Mouse (Mus musculus): ENCODE data around the gene Gnai3. TPM values are rescaled to one million over a fixed set of nuclear protein-coding genes. Genes with fewer than 3 reads are reported as not detected.

The Gnai3 gene
- polyA plus RNA-seq, 1 experiment: 14.8 TPM

DNA sequence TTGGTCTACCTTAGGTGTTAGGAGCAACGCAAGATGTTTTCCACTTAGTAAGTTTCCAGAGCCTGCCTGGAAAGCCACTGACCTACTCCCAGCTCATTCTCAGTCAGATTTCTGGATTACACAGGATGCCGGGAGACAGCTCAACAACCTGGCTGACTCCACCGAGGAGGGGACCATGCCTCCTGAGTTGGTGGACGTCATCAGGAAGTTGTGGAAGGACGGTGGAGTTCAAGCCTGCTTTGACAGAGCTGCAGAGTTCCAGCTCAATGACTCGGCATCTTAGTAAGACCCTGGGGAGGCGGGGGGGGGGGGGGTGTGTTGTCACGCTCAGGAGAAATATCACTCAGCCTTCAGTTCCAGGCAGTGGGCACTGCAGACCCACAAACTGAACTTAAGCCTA lies 49.7 kb downstream of the Gnai3 start:
- H3K4me1 ChIP-seq (ENCODE audit: control insufficient read depth, insufficient read depth, insufficient read length, low read length): no peaks in the 10 kb centered on the region
- H3K27me3 ChIP-seq (ENCODE audit: control insufficient read depth, insufficient read depth, low read length): no peaks in the 10 kb centered on the region
- TF ChIP-seq CTCF (IDR thresholded peaks at IDR 0.05; ENCODE audit: extremely low read depth, insufficient read length, insufficient replicate concordance, low read depth, low read length) (no peak), POLR2A (IDR thresholded peaks at IDR 0.05; ENCODE audit: low read depth, low read length) (no peak)
- no peak overlapping the region for H3K4me3 ChIP-seq (ENCODE audit: low read depth, low read length)
- H3K36me3 ChIP-seq (ENCODE audit: control insufficient read depth, insufficient read depth, low read length): no peaks in the 10 kb centered on the region
- H3K27ac ChIP-seq (ENCODE audit: insufficient read depth, low read depth, low read length): no peak overlapping the region
- 74% methylated on average over 8 of the region's 8 CpGs for WGBS

DNA sequence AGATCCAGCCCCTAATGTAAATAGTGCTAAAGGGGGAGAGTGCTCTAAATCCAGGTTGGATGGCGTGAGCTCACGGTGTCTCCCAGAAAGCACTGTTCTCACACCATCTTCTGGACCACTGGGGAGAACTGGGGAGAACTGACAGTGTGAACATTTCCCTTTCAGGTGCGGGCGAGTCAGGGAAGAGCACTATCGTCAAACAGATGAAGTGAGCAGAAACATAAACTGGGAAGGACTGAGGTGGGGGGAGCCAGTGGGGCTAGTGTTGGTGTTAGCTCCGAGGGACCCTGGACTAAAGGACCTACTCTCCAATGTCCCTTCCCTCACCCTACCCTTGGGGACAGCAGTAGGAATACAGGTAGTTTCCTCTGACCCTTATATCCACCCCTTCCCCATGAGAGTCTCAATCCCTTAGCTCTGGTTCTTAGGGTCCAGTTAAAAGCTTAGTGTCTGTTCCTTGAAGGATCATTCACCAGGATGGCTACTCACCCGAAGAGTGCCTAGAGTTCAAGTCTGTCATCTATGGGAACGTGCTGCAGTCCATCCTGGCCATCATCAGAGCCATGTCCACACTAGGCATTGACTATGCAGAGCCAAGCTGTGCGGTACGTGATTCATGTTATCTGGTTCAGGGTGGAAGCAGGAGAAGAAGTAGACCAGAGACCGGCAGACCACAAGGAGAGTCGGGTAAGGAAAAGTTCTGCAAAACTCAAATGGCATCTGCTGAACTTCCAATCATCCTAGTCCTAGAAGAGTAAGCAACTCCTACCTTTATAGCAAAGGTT lies 50.8 kb downstream of the Gnai3 start:
- 95% methylated on average over 12 of the region's 12 CpGs for WGBS
- no peaks in the 10 kb centered on the region for H3K36me3 ChIP-seq (ENCODE audit: control insufficient read depth, insufficient read depth, low read length)
- TF ChIP-seq CTCF (IDR thresholded peaks at IDR 0.05; ENCODE audit: extremely low read depth, insufficient read length, insufficient replicate concordance, low read depth, low read length) (no peak), POLR2A (IDR thresholded peaks at IDR 0.05; ENCODE audit: low read depth, low read length) (no peak)
- H3K27me3 ChIP-seq (ENCODE audit: control insufficient read depth, insufficient read depth, low read length): no peaks in the 10 kb centered on the region
- no peaks in the 10 kb centered on the region for H3K4me1 ChIP-seq (ENCODE audit: control insufficient read depth, insufficient read depth, insufficient read length, low read length)
- no peak overlapping the region for H3K27ac ChIP-seq (ENCODE audit: insufficient read depth, low read depth, low read length)
- H3K4me3 ChIP-seq (ENCODE audit: low read depth, low read length): no peak overlapping the region

GRCm38 (mm10) chr3:108094146-108094545 lies 51.8 kb downstream of the Gnai3 start:
- Histone ChIP-seq H3K36me3 (ENCODE audit: control insufficient read depth, insufficient read depth, low read length) (no peaks in the 10 kb centered on the region), H3K27ac (ENCODE audit: insufficient read depth, low read depth, low read length) (no peak overlapping the region), H3K4me3 (ENCODE audit: low read depth, low read length) (no peak overlapping the region), H3K4me1 (ENCODE audit: control insufficient read depth, insufficient read depth, insufficient read length, low read length) (no peaks in the 10 kb centered on the region), H3K27me3 (ENCODE audit: control insufficient read depth, insufficient read depth, low read length) (no peaks in the 10 kb centered on the region)
- TF ChIP-seq CTCF (IDR thresholded peaks at IDR 0.05; ENCODE audit: extremely low read depth, insufficient read length, insufficient replicate concordance, low read depth, low read length): no peak
- no peak for TF ChIP-seq POLR2A (IDR thresholded peaks at IDR 0.05; ENCODE audit: low read depth, low read length)
- WGBS: 85% methylated on average over 1 of the region's 1 CpGs

- Histone ChIP-seq H3K27me3 (ENCODE audit: control insufficient read depth, insufficient read depth, low read length) (no peaks in the 10 kb centered on the region), H3K4me3 (ENCODE audit: low read depth, low read length) (no peak overlapping the region), H3K36me3 (ENCODE audit: control insufficient read depth, insufficient read depth, low read length) (no peaks in the 10 kb centered on the region), H3K27ac (ENCODE audit: insufficient read depth, low read depth, low read length) (no peak overlapping the region), H3K4me1 (ENCODE audit: control insufficient read depth, insufficient read depth, insufficient read length, low read length) (no peaks in the 10 kb centered on the region)
- TF ChIP-seq CTCF (IDR thresholded peaks at IDR 0.05; ENCODE audit: extremely low read depth, insufficient read length, insufficient replicate concordance, low read depth, low read length) (no peak), POLR2A (IDR thresholded peaks at IDR 0.05; ENCODE audit: low read depth, low read length) (no peak)
- WGBS: 67% methylated on average over 6 of the region's 6 CpGs
These were observed 52.6 kb downstream of the Gnai3 start for GRCm38 (mm10) chr3:108093306-108093705.

- TF ChIP-seq CTCF (IDR thresholded peaks at IDR 0.05; ENCODE audit: extremely low read depth, insufficient read length, insufficient replicate concordance, low read depth, low read length) (no peak), POLR2A (IDR thresholded peaks at IDR 0.05; ENCODE audit: low read depth, low read length) (no peak)
- H3K27ac ChIP-seq (ENCODE audit: insufficient read depth, low read depth, low read length): no peak within 1 kb of the TSS
- H3K27me3 ChIP-seq (ENCODE audit: control insufficient read depth, insufficient read depth, low read length): no peaks in the 10 kb centered on the region
- 85% methylated on average over 15 of the region's 15 CpGs for WGBS
- no peaks in the 10 kb centered on the region for H3K4me1 ChIP-seq (ENCODE audit: control insufficient read depth, insufficient read depth, insufficient read length, low read length)
- H3K36me3 ChIP-seq (ENCODE audit: control insufficient read depth, insufficient read depth, low read length): no peaks in the 10 kb centered on the region
- no peak within 1 kb of the TSS for H3K4me3 ChIP-seq (ENCODE audit: low read depth, low read length)
These were observed 53.3 kb downstream of the Gnai3 start, which contains the start of gene Gnat2 for GRCm38 (mm10) chr3:108092536-108093115. Gene Gnat2, plus strand, starts transcription at chr3:108092789.

GRCm38 (mm10) chr3:108092030-108092429 lies 53.9 kb downstream of the Gnai3 start:
- TF ChIP-seq CTCF (IDR thresholded peaks at IDR 0.05; ENCODE audit: extremely low read depth, insufficient read length, insufficient replicate concordance, low read depth, low read length): no peak
- TF ChIP-seq POLR2A (IDR thresholded peaks at IDR 0.05; ENCODE audit: low read depth, low read length): no peak
- Histone ChIP-seq H3K27me3 (ENCODE audit: control insufficient read depth, insufficient read depth, low read length) (no peaks in the 10 kb centered on the region), H3K27ac (ENCODE audit: insufficient read depth, low read depth, low read length) (no peak overlapping the region), H3K4me1 (ENCODE audit: control insufficient read depth, insufficient read depth, insufficient read length, low read length) (no peaks in the 10 kb centered on the region), H3K36me3 (ENCODE audit: control insufficient read depth, insufficient read depth, low read length) (no peaks in the 10 kb centered on the region), H3K4me3 (ENCODE audit: low read depth, low read length) (no peak overlapping the region)
- WGBS: 82% methylated on average over 6 of the region's 6 CpGs

DNA sequence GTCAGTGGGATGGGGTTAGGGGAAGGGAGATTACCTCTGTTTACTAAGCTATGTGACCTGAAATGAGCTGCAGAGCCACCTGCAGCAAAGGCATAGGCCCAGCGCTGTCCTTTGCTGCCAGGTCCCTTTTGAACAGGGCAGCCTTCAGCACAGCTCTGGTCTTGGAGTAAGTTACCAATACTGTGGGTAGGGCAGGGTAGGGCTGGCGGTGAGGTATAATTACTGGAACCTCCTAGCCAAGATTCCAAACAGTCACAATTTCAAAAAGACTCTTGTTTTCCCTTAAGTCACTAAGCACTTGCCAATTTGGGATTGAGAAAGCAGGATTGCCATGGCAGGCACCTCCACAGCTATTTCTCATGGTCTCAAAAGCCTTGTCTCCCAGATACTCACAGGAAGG lies 55.4 kb downstream of the Gnai3 start:
- Histone ChIP-seq H3K36me3 (ENCODE audit: control insufficient read depth, insufficient read depth, low read length) (no peaks in the 10 kb centered on the region), H3K27ac (ENCODE audit: insufficient read depth, low read depth, low read length) (no peak overlapping the region), H3K4me1 (ENCODE audit: control insufficient read depth, insufficient read depth, insufficient read length, low read length) (peaks cover 5% of the 10 kb centered on the region; the same call in 1 of the 2 replicates), H3K4me3 (ENCODE audit: low read depth, low read length) (no peak overlapping the region), H3K27me3 (ENCODE audit: control insufficient read depth, insufficient read depth, low read length) (no peaks in the 10 kb centered on the region)
- 80% methylated on average over 2 of the region's 2 CpGs for WGBS
- TF ChIP-seq CTCF (IDR thresholded peaks at IDR 0.05; ENCODE audit: extremely low read depth, insufficient read length, insufficient replicate concordance, low read depth, low read length) (no peak), POLR2A (IDR thresholded peaks at IDR 0.05; ENCODE audit: low read depth, low read length) (no peak)
